Mouse (Mus musculus): Measurements from ENCODE around the gene Amacr. TPM values are rescaled to one million over a fixed set of nuclear protein-coding genes. Genes with fewer than 3 reads are reported as not detected.

Amacr gene
- polyA plus RNA-seq, 1 experiment = 2.2 TPM

DNA sequence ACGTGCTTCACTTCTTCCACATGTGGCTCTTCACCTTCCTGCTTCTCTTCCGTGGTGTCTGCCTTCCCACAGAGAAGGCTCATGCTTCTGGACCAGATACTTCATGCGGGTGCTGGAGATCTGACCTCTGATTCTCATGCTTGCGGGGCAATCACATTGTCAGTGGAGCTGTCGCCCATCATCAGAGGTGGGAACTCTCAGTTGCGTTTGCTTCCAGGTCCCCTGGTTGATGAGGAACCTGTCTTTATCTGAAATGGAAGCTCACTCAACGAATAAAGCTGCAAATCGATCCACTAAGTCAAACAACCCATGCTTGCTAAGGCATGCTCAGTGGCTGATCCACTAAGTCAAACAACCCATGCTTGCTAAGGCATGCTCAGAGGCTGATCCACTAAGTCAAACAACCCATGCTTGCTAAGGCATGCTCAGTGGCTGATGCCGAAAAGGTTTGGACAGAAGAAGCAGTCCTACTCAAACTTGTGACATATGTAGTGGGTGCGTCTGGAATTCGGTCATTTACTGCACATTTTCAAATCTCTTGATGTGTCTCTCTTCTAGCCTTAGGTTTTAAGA is 29.5 kb downstream of the Amacr start:
- TF ChIP-seq CTCF (IDR thresholded peaks at IDR 0.05; ENCODE audit: extremely low read depth, insufficient read depth, insufficient read length, insufficient replicate concordance) (no peak), POLR2A (IDR thresholded peaks at IDR 0.05; ENCODE audit: low read depth, low read length) (no peak)
- no peak overlapping the region for H3K4me3 ChIP-seq (ENCODE audit: extremely low read depth, insufficient read depth, insufficient read length)
- DNase-seq (ENCODE audit: low read depth in 1 of 2, low spot score in 2 of 2) = no peak
- H3K36me3 ChIP-seq (ENCODE audit: control insufficient read depth, insufficient read depth, low read length) = no peaks in the 10 kb centered on the region
- no peak overlapping the region for H3K27ac ChIP-seq (ENCODE audit: insufficient read depth, low read length)
- H3K4me1 ChIP-seq (ENCODE audit: control insufficient read depth, insufficient read depth, insufficient read length) = no peaks in the 10 kb centered on the region
- no peaks in the 10 kb centered on the region for H3K27me3 ChIP-seq (ENCODE audit: control insufficient read depth, insufficient read depth, low read length)
- 83% methylated on average over 11 of the region's 11 CpGs for WGBS

DNA sequence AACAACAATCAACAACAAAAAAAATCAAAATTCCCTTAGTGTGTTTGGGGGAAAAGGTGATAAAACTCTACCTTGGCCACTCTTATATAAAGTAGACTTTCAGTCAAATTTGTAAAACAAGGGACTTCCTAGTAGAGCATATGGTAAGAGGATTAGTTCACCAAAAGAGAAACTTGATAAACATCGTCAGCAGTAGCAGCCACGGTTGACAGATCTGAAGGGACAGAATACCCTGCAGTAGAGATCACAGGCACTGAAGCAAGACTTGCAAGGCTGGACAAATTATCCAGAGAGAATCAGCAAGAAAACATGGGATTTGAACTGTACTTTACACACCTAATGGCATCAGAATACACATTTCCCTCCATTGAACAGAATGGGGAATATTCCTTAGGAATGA is 33.4 kb downstream of the Amacr start:
- no peak for TF ChIP-seq POLR2A (IDR thresholded peaks at IDR 0.05; ENCODE audit: low read depth, low read length)
- TF ChIP-seq CTCF (IDR thresholded peaks at IDR 0.05; ENCODE audit: extremely low read depth, insufficient read depth, insufficient read length, insufficient replicate concordance) = no peak
- H3K27me3 ChIP-seq (ENCODE audit: control insufficient read depth, insufficient read depth, low read length) = no peaks in the 10 kb centered on the region
- DNase-seq (ENCODE audit: low read depth in 1 of 2, low spot score in 2 of 2) = no peak
- H3K4me3 ChIP-seq (ENCODE audit: extremely low read depth, insufficient read depth, insufficient read length) = no peak overlapping the region
- H3K4me1 ChIP-seq (ENCODE audit: control insufficient read depth, insufficient read depth, insufficient read length) = no peaks in the 10 kb centered on the region
- WGBS = 50% methylated on average over 2 of the region's 2 CpGs
- no peak overlapping the region for H3K27ac ChIP-seq (ENCODE audit: insufficient read depth, low read length)
- no peaks in the 10 kb centered on the region for H3K36me3 ChIP-seq (ENCODE audit: control insufficient read depth, insufficient read depth, low read length)

DNA sequence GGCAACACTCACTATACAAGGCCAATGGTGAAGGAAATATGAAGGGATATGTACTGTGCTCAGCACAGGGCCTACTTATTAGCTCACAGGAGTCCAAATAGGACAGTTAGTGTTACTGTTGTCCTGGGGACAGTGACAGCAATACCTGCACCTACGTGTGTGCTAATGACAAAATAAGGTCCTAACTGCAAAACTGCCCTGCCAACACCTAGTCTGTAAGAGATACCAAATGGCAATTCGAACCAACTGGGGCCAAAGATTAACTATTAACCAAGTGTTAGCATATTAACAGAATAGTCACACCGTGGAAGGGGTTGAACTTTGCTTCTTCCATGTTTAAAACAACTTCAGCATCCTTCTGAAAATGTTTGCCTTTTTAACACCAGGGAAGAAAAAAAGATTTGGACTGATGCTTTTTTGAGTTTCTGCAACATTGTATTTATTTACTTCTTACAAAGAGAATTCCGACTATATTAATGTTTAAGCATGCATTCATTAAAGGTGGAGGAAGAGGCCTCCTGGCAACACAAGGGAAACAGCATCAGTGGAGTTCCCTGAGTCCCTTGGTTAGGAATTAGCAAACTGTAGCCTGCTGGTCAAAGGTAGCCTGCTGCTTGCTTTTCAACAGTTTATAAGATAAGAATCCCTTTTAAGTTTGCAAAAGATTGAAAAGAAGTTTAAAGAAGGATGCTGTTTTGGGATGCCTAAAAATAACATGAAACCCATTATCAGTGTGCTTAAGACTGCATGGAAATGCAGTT is 45.4 kb downstream of the Amacr start:
- TF ChIP-seq CTCF (IDR thresholded peaks at IDR 0.05; ENCODE audit: extremely low read depth, insufficient read depth, insufficient read length, insufficient replicate concordance) = no peak
- TF ChIP-seq POLR2A (IDR thresholded peaks at IDR 0.05; ENCODE audit: low read depth, low read length) = no peak
- H3K27me3 ChIP-seq (ENCODE audit: control insufficient read depth, insufficient read depth, low read length) = no peaks in the 10 kb centered on the region; the same call in 1 of the 2 replicates
- no peak overlapping the region for H3K4me3 ChIP-seq (ENCODE audit: extremely low read depth, insufficient read depth, insufficient read length)
- no peaks in the 10 kb centered on the region for H3K4me1 ChIP-seq (ENCODE audit: control insufficient read depth, insufficient read depth, insufficient read length)
- no peaks in the 10 kb centered on the region for H3K36me3 ChIP-seq (ENCODE audit: control insufficient read depth, insufficient read depth, low read length)
- 81% methylated on average over 4 of the region's 4 CpGs for WGBS
- DNase-seq (ENCODE audit: low read depth in 1 of 2, low spot score in 2 of 2) = no peak
- H3K27ac ChIP-seq (ENCODE audit: insufficient read depth, low read length) = no peak overlapping the region

DNA sequence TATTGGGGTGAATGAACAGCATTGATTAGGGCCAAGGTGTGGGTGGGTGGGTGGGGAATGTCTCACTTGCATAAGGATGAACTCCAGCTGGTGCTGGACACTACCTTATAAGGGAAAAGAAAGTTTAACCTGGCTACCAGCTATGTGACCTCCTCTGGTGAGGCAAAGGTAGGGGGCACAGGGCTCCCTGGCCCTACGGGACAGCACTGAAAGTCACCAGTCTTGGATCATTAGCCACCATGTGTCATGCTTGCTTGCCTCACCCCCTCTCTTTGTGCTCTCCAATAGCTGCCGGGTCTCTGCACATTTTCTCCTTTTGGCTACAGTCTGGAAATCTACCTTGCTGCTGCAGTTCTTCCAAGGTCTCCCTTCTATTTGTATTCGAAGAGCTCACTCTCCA is 48.6 kb downstream of the Amacr start:
- Histone ChIP-seq H3K36me3 (ENCODE audit: control insufficient read depth, insufficient read depth, low read length) (no peaks in the 10 kb centered on the region), H3K27me3 (ENCODE audit: control insufficient read depth, insufficient read depth, low read length) (no peaks in the 10 kb centered on the region; the same call in 1 of the 2 replicates), H3K4me1 (ENCODE audit: control insufficient read depth, insufficient read depth, insufficient read length) (no peaks in the 10 kb centered on the region), H3K27ac (ENCODE audit: insufficient read depth, low read length) (no peak overlapping the region), H3K4me3 (ENCODE audit: extremely low read depth, insufficient read depth, insufficient read length) (no peak overlapping the region)
- TF ChIP-seq CTCF (IDR thresholded peaks at IDR 0.05; ENCODE audit: extremely low read depth, insufficient read depth, insufficient read length, insufficient replicate concordance) (no peak), POLR2A (IDR thresholded peaks at IDR 0.05; ENCODE audit: low read depth, low read length) (no peak)
- no peak for DNase-seq (ENCODE audit: low read depth in 1 of 2, low spot score in 2 of 2)
- 79% methylated on average over 3 of the region's 3 CpGs for WGBS

DNA sequence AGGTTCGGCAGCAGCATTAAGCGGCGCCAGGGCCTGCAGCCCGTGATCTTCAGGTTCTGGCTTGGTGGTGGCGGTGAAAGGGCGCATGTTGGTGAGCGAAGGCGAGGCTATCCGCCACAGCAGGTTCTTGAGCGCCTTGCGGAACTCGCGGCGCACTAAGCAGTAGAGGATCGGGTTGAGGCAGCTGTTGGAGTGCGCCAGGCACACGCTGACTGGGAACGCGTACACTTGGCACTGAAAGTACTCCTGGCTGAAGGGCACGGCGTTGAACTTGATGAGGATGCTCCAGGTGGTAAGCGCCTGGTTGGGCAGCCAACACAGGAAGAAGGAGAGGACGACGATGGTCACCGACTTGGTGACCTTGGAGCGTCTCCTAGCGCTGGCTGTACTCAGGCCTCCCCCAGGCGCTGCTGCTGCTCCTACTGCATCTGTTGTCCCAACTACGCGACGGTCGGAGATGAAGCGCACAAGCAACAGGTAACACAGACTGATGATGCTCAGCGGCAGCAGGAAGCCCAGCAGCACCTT is 54.5 kb downstream of the Amacr start:
- 8% methylated on average over 34 of the region's 34 CpGs for WGBS
- Histone ChIP-seq H3K27ac (ENCODE audit: insufficient read depth, low read length) (no peak overlapping the region), H3K4me3 (ENCODE audit: extremely low read depth, insufficient read depth, insufficient read length) (no peak overlapping the region), H3K27me3 (ENCODE audit: control insufficient read depth, insufficient read depth, low read length) (peaks cover 1% of the 10 kb centered on the region), H3K4me1 (ENCODE audit: control insufficient read depth, insufficient read depth, insufficient read length) (no peaks in the 10 kb centered on the region), H3K36me3 (ENCODE audit: control insufficient read depth, insufficient read depth, low read length) (no peaks in the 10 kb centered on the region)
- TF ChIP-seq POLR2A (IDR thresholded peaks at IDR 0.05; ENCODE audit: low read depth, low read length) = no peak
- TF ChIP-seq CTCF (IDR thresholded peaks at IDR 0.05; ENCODE audit: extremely low read depth, insufficient read depth, insufficient read length, insufficient replicate concordance) = no peak
- DNase-seq (ENCODE audit: low read depth in 1 of 2, low spot score in 2 of 2) = no peak

DNA sequence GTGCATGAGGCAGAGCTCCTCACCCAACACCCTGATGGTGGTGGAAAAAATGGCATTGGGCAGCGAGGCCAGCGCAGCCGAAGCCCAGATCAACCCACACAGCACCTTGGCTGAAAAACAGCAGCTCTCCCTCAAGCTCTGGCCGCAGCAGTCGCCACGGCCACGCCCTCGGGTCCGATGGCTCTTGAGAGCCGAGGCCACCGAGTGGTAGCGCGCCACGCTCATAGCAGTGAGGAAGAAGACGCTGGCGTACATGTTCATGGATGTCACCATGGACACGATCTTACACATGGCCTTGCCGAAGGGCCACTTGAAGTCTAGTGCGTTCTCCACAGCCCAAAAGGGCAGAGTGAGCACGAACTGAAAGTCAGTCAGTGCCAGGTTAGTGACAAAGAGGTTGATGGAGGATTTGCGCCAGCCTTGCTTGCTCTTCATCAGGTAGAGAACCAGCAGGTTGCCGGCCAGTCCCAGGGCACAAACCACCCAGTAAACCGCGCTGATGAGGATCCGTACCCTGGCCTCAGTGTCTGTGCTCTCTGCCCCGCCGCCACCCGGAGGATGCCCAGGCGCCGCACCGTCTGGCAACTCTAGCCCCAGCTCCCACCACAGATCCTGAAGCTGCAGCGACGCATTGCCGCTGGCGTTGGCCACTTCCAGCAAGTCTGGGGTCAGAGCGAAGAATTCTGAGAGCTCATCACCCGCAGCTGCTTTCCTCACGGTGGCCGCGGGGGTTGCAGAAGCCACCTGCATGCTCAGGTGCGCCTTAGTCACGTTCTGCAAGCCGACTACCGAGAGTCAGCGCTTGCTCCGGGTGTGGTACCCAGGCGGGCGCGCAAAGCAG is 55.2 kb downstream of the Amacr start:
- Histone ChIP-seq H3K27ac (ENCODE audit: insufficient read depth, low read length) (no peak overlapping the region), H3K4me1 (ENCODE audit: control insufficient read depth, insufficient read depth, insufficient read length) (no peaks in the 10 kb centered on the region), H3K27me3 (ENCODE audit: control insufficient read depth, insufficient read depth, low read length) (peaks cover 1% of the 10 kb centered on the region; the same call in 1 of the 2 replicates), H3K4me3 (ENCODE audit: extremely low read depth, insufficient read depth, insufficient read length) (no peak overlapping the region), H3K36me3 (ENCODE audit: control insufficient read depth, insufficient read depth, low read length) (no peaks in the 10 kb centered on the region)
- no peak for TF ChIP-seq POLR2A (IDR thresholded peaks at IDR 0.05; ENCODE audit: low read depth, low read length)
- no peak for TF ChIP-seq CTCF (IDR thresholded peaks at IDR 0.05; ENCODE audit: extremely low read depth, insufficient read depth, insufficient read length, insufficient replicate concordance)
- no peak for DNase-seq (ENCODE audit: low read depth in 1 of 2, low spot score in 2 of 2)
- WGBS = 5% methylated on average over 49 of the region's 49 CpGs
